In genomic region chr1:152746426-152746825, GRCm38 (mm10) we compare ENCODE assay signal across 8 mouse cellular contexts. TPM values are rescaled to one million over a fixed set of nuclear protein-coding genes. Genes with fewer than 3 reads are reported as not detected.
DNase-seq lines count a peak whose midpoint lies in the region; ATAC-seq lines count a peak whose summit lies in the region.

No protein-coding gene starts in this region.

- H3K9me3 ChIP-seq in forebrain, embryonic 16.5 days (ENCODE audit: control insufficient read depth, low read length), result no peaks in the 10 kb centered on the region
- no peaks in the 10 kb centered on the region for H3K9me3 ChIP-seq in lung, embryonic 16.5 days (ENCODE audit: control insufficient read depth, low read length)

- H3K36me3 ChIP-seq in forebrain, embryonic 16.5 days (ENCODE audit: control insufficient read depth, insufficient read depth), result no peaks in the 10 kb centered on the region
- H3K36me3 ChIP-seq in lung, embryonic 16.5 days (ENCODE audit: control insufficient read depth, insufficient read depth, low read length), result no peaks in the 10 kb centered on the region

- H3K4me3 ChIP-seq in forebrain, embryonic 16.5 days (replicated peaks; ENCODE audit: low read length), result no peak overlapping the region
- H3K4me3 ChIP-seq in lung, embryonic 16.5 days (ENCODE audit: low read length), result no peak overlapping the region

- peaks cover 19% of the 10 kb centered on the region for H3K4me1 ChIP-seq in forebrain, embryonic 16.5 days (replicated peaks; ENCODE audit: control insufficient read depth, insufficient read depth, low read length)
- H3K4me1 ChIP-seq in lung, embryonic 16.5 days (replicated peaks; ENCODE audit: control insufficient read depth, insufficient read depth, low read length), result peaks cover 6% of the 10 kb centered on the region; the same call in 1 of the 2 replicates

- peak; percentile 87 for DNase-seq in ES-CJ7 (ENCODE audit: low read depth, low spot score)
- DNase-seq in cerebellum, adult 11 months, result peak; percentile 67
- peak; percentile 92 for DNase-seq in heart, postnatal 4 days
- DNase-seq in layer of hippocampus, adult 11-12 months (ENCODE audit: low spot score), result peak; percentile 91
- peak; percentile 78 for DNase-seq in ovary, postnatal 14 days (ENCODE audit: low spot score)
- DNase-seq in thymus, postnatal 10 days (ENCODE audit: low spot score in 2 of 2), result peak; percentile 23 to 68

- no peaks in the 10 kb centered on the region for H3K27me3 ChIP-seq in forebrain, embryonic 16.5 days (replicated peaks; ENCODE audit: control insufficient read depth, insufficient read depth, low read length)
- no peaks in the 10 kb centered on the region for H3K27me3 ChIP-seq in lung, embryonic 16.5 days (ENCODE audit: control insufficient read depth, insufficient read depth, low read depth, low read length)

- 1% methylated on average over 5 of the region's 5 CpGs for WGBS in forebrain, embryonic 16.5 days
- 8% methylated on average over 5 of the region's 5 CpGs for WGBS in lung, embryonic 16.5 days

- H3K9ac ChIP-seq in forebrain, embryonic 16.5 days (replicated peaks; ENCODE audit: low read depth, low read length), result no peak overlapping the region
- H3K9ac ChIP-seq in lung, embryonic 16.5 days (ENCODE audit: low read length), result no peak overlapping the region

- ATAC-seq in forebrain, embryonic 16.5 days, result peak; percentile 27
- 0 out of 2 replicates have a peak, but pooled peaks have one; percentile 57 for ATAC-seq in lung, embryonic 16.5 days (ENCODE audit: low read depth)

- no peak overlapping the region for H3K4me2 ChIP-seq in forebrain, embryonic 16.5 days (ENCODE audit: low read length)
- H3K4me2 ChIP-seq in lung, embryonic 16.5 days (ENCODE audit: low read depth, low read length), result no peak overlapping the region

- no peak overlapping the region for H3K27ac ChIP-seq in forebrain, embryonic 16.5 days (ENCODE audit: low read length)
- H3K27ac ChIP-seq in lung, embryonic 16.5 days (ENCODE audit: low read length), result no peak overlapping the region

RNA-seq across cellular contexts. Expression of gene Apobec4, which starts 3.9 kb away (rescaled TPM):
- 0.26 and 0.27 TPM in 2 replicates for polyA plus RNA-seq in forebrain, embryonic 16.5 days (2015; fragmentation: Nextera tagmentation; extraction: Ambion mirVana)
- total RNA-seq in heart, postnatal 4 days (2021), result not detected
- 0.25 and 0.39 TPM in 2 replicates for polyA plus RNA-seq in lung, embryonic 16.5 days (2015; fragmentation: Nextera tagmentation; extraction: Ambion mirVana)

RNA-seq across cellular contexts. Expression of gene Rgl1, which starts 19.7 kb away (rescaled TPM):
- polyA plus RNA-seq in forebrain, embryonic 16.5 days (2015; fragmentation: Nextera tagmentation; extraction: Ambion mirVana), result 23.6 and 25.5 TPM in 2 replicates
- 10 to 100 TPM; 70.8 to 73.7 TPM for total RNA-seq in heart, postnatal 4 days (2021)
- polyA plus RNA-seq in lung, embryonic 16.5 days (2015; fragmentation: Nextera tagmentation; extraction: Ambion mirVana), result 49.1 and 53.4 TPM in 2 replicates

RNA-seq across cellular contexts. Expression of gene Arpc5, which starts 19.9 kb away (rescaled TPM):
- 415 and 448 TPM in 2 replicates for polyA plus RNA-seq in forebrain, embryonic 16.5 days (2015; fragmentation: Nextera tagmentation; extraction: Ambion mirVana)
- total RNA-seq in heart, postnatal 4 days (2021), result 100 to 1,000 TPM in 1 of 2 experiments, 10 to 100 TPM in 1; 98.7 to 103 TPM
- 274 and 285 TPM in 2 replicates for polyA plus RNA-seq in lung, embryonic 16.5 days (2015; fragmentation: Nextera tagmentation; extraction: Ambion mirVana)

RNA-seq across cellular contexts. Expression of gene Ncf2, which starts 53.6 kb away (rescaled TPM):
- 2.2 and 3.1 TPM in 2 replicates for polyA plus RNA-seq in forebrain, embryonic 16.5 days (2015; fragmentation: Nextera tagmentation; extraction: Ambion mirVana)
- 1 to 10 TPM; 2.1 to 3.0 TPM for total RNA-seq in heart, postnatal 4 days (2021)
- polyA plus RNA-seq in lung, embryonic 16.5 days (2015; fragmentation: Nextera tagmentation; extraction: Ambion mirVana), result 5.5 and 5.9 TPM in 2 replicates
